Mouse (Mus musculus): ENCODE data around the gene Nfatc4.
A peak's percentile ranks its signal among the peaks of the same experiment; 100 is the strongest.

The Nfatc4 gene

DNA sequence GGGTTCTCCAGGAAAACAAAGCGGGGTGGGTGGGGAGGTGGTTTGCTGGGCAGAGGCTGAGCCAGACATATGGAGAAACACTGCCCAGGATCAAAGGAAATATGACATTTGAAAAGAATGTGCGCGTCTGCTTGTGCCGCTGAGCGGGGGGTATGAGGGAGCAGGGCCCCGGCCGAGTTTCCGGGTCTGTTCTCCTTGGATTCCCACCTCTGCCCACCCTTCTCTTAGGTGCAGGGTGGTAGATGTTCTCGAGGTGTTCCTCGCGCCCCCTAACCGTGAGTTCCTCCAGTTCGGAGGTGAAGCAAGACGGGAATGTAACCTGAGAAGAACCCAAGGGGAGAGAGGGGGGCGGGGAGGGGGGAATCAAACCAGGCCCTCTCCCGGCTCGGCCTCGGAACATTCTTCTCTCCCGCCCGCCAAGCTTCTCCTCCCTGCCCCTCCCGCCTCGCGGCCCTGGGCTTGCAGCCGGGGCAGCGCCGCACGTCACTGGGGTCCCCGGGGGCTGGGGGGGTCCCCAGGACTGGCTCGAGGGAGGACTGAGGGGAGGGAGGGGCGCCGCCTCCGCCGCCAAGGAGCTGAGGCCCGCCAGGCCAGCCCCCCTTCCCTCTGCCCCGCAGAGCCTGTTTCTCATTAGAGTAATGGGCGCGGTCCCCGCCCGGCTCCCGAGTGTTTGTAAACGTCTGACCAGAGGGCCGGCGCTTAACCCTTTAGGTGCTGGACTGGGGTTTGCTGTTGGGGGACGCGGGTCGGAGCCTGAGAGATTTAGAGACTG is at the start of gene Nfatc4:
Nfatc4 (plus strand) TSS at position 154 of the 772 bp plus-strand sequence.
- DNase-seq = peak; percentile 94

GRCm38 (mm10) chr14:55776711-55777110 is 46.2 kb upstream of the Nfatc4 start:
- DNase-seq = no peak

DNA sequence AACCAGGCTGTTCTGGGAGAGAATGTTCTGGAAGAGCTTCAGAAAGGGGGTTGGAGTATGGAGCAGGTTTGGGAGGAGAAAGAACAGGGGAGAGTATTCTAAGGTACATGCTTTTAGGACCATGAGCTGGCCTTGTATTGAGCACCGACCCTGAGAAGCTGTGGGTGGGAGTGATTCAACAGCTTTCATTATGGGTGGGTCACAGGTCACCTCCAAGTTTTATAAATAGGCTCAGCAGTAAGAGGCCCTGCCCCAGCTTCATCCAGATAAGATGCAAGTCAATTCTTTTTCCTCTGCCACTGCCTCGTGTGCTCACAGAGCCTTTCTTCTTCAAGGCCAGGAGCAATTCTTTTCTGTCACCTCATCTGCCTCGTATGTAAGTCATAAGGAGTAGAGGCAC is 45.8 kb upstream of the Nfatc4 start:
- no peak for DNase-seq

- DNase-seq = no peak
Observed at GRCm38 (mm10) chr14:55777806-55778205, 45.1 kb upstream of the Nfatc4 start.

GRCm38 (mm10) chr14:55778686-55779085 is 44.3 kb upstream of the Nfatc4 start:
- no peak for DNase-seq

DNA sequence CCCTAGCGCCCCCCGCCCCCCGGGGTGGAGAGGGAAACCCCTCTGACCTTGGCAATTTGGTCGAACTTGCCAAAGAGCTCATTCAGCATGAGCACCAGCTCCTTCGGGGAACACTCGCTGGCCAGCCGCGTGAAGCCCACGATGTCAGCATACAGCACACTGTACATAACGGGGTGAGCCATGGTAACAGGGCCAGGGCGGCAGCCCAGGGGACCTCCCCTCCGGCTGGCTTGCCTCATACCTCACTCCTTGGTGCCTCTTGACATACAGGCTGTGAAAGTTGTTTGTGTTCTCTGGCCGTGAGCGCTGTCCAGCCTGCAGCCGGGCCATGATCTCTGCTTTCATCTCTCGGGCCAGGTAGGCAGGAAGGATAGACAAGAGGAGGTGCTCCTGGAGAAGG is 43.3 kb upstream of the Nfatc4 start:
- no peak for DNase-seq

- no peak for DNase-seq
Observed at GRCm38 (mm10) chr14:55780736-55781135, 42.2 kb upstream of the Nfatc4 start.

GRCm38 (mm10) chr14:55781310-55781709 is 41.6 kb upstream of the Nfatc4 start:
- DNase-seq = peak; percentile 74

GRCm38 (mm10) chr14:55782361-55782960 is 40.5 kb upstream of the Nfatc4 start:
- DNase-seq = peak; percentile 0

GRCm38 (mm10) chr14:55783171-55783957 is 39.6 kb upstream of the Nfatc4 start:
- DNase-seq = peak; percentile 37

- peak; percentile 48 for DNase-seq
Observed at GRCm38 (mm10) chr14:55783958-55784235, 39.0 kb upstream of the Nfatc4 start, which contains the start of gene Adcy4. TSS of gene Adcy4 (minus strand) at chr14:55784095.

GRCm38 (mm10) chr14:55785195-55785594 is 37.7 kb upstream of the Nfatc4 start:
- peak; percentile 23 for DNase-seq

DNA sequence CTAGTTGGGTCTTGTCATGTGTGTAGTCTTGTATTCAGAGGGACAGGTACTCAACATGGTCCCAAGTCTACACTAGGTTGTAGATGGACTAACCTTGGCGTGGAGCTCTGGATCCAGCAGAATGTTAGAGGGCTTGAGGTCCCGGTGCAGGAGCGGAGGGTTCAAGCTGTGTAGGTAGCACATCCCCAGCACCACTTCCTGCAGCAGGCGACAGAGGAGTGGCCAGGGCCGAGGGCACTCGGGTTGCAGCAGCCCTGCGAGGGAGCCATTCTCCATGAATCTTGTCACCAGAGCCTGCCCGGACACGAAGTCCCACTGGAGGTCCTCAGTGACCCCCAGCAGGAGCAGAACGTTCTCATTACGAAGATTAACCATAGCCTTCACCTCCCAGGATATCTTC is 35.2 kb upstream of the Nfatc4 start:
- DNase-seq = no peak

GRCm38 (mm10) chr14:55788256-55789050 is 34.5 kb upstream of the Nfatc4 start, which contains the start of gene Ripk3:
TSS of gene Ripk3 (minus strand) at chr14:55788865.
- peak; percentile 54 for DNase-seq

GRCm38 (mm10) chr14:55793461-55793860 is 29.5 kb upstream of the Nfatc4 start:
- no peak for DNase-seq

DNA sequence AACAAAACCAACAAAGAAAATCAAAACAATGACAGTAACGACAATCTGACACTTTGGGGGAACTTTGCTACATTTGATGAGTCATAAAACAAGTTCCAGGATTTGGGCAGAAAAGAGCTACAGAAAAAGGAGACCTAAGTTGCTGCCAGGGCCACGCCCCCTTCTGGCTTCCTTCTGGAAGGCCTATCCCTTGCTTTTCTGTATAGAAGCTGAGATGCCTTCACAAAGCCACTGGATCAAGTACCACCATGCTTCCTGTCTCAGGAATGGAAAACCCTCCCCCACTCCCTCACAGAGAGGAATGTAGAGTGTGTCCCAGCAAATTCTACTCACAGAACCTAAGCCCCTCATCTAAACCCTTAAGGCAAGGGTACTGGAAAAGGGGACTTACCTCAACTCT is 29.0 kb upstream of the Nfatc4 start:
- peak; percentile 34 for DNase-seq

GRCm38 (mm10) chr14:55795380-55796163 is 27.4 kb upstream of the Nfatc4 start:
- DNase-seq = no peak

GRCm38 (mm10) chr14:55814885-55815284 is 8.1 kb upstream of the Nfatc4 start:
- DNase-seq = peak; percentile 77

GRCm38 (mm10) chr14:55815310-55815751 is 7.6 kb upstream of the Nfatc4 start:
- DNase-seq = peak; percentile 74

- DNase-seq = no peak
Observed at GRCm38 (mm10) chr14:55819845-55820405, 3.0 kb upstream of the Nfatc4 start.

DNA sequence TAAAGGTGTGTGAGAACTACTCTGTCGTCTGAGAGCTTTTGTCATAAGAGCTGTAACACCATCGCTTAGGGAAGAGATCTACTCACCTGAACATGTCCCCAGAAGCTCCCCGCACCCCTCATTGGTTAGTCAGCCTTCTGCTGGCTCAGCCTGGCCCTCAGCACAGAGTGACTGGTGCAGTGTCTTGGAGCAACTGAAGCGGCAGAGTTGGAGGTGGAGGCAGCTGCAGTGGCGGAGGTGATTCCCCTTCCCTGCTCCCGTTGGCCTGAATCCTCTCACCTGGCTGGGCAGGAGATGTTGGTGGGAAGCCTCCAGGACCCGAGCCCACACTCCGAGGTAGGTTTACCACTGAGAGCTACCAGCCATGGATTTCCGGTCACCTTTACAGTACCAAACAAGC is 2.4 kb upstream of the Nfatc4 start:
- no peak for DNase-seq
